Mouse (Mus musculus): ENCODE data around the gene Csl. TPM values are rescaled to one million over a fixed set of nuclear protein-coding genes. Genes with fewer than 3 reads are reported as not detected.

The Csl gene
- total and polyA plus RNA-seq, 3 experiments = 0.04 to 0.08 TPM; not detected in 1

DNA sequence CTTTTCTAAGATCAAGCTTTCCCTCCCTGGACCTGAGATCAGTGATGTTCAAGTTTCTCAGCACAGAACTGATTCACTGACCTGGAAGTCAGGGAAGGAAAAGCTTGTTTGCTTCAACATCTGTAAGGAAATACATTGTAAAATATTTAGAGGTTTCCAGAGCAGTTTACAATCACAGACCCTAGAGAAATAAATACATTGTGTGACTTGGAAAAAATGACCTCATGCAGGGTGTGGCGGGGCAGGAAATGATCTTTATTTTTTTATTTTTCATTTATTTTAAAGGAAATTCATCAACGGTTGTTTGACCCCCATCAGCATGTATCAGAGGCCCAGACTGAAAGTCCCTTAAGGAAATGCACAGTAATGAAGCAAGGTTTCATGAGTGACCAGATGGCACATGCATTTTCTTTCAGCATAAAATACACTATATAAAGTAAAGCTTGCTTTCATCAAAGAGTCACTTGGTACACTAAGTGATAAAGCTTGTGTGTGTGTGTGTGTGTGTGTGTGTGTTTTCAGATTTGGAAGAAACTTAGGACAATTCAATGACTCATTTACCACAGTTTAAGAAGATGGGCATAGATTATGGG is 10.7 kb downstream of the Csl start:
- Histone ChIP-seq H3K4me1 (ENCODE audit: control insufficient read depth in 1 of 2, insufficient read depth in 2 of 2, low read length in 2 of 2) (no peaks in the 10 kb centered on the region), H3K27ac (ENCODE audit: control insufficient read depth, low read depth, low read length) (no peak overlapping the region), H3K79me2 (ENCODE audit: control insufficient read depth, insufficient read depth, low read length, poor library complexity) (no peaks in the 10 kb centered on the region), H3K27me3 (ENCODE audit: control insufficient read depth in 1 of 2, insufficient read depth in 2 of 2, low read length in 2 of 2) (no peaks in the 10 kb centered on the region), H3K4me3 (ENCODE audit: control insufficient read depth in 1 of 2, insufficient read depth in 1 of 2, low read depth in 2 of 2, low read length in 2 of 2) (no peak overlapping the region), H3K9ac (ENCODE audit: control insufficient read depth, low read depth, low read length, poor library complexity, severe bottlenecking) (no peak overlapping the region), H3K9me3 (replicated peaks; ENCODE audit: insufficient read depth, low read length) (no peaks in the 10 kb centered on the region), H3K36me3 (ENCODE audit: control insufficient read depth in 1 of 2, insufficient read depth in 2 of 2, low read length in 2 of 2) (no peaks in the 10 kb centered on the region)
- DNase-seq (ENCODE audit: low read depth, low spot score) = no peak
- TF ChIP-seq MYB (IDR thresholded peaks at IDR 0.05; ENCODE audit: low read depth, low read length) (no peak), USF2 (IDR thresholded peaks at IDR 0.05; ENCODE audit: borderline replicate concordance in 1 of 2, insufficient read depth in 1 of 2, low read depth in 1 of 2, low read length in 2 of 2) (no peak), RAD21 (IDR thresholded peaks at IDR 0.05; ENCODE audit: low read depth, low read length) (no peak), ZNF384 (IDR thresholded peaks at IDR 0.05; ENCODE audit: low read depth, low read length) (no peak), CTCF (IDR thresholded peaks at IDR 0.05 in 2 of 3, conservative IDR thresholded peaks at IDR 0.05 in 1 of 3; ENCODE audit: control insufficient read depth in 1 of 3, insufficient read depth in 1 of 3, low read depth in 2 of 3, low read length in 3 of 3, poor library complexity in 1 of 3, severe bottlenecking in 1 of 3) (no peak), UBTF (IDR thresholded peaks at IDR 0.05; ENCODE audit: borderline replicate concordance, insufficient read depth, low read depth, low read length) (no peak), E2F4 (IDR thresholded peaks at IDR 0.05; ENCODE audit: borderline replicate concordance, low read depth, low read length) (no peak)

DNA sequence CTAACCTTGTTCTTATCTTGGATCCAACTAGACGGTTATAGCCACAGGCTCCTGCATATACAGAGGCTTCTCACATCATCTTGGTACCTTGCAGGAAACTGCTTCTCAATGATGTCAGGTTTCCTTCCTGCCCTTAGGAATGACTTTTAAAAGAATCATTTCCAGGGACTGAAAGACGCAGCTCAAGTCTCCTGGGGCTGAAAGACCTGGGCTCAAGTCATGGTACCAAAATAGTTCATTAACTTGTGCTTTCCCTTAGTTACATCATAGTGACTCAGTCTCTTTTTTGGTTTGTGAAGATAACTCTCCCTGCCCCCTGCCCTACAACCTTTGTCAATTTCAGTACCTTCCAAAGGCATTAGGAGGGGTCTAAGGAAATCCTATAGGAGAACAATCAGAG is 11.4 kb downstream of the Csl start:
- Histone ChIP-seq H3K4me1 (ENCODE audit: control insufficient read depth in 1 of 2, insufficient read depth in 2 of 2, low read length in 2 of 2) (no peaks in the 10 kb centered on the region), H3K9me3 (replicated peaks; ENCODE audit: insufficient read depth, low read length) (no peaks in the 10 kb centered on the region), H3K36me3 (ENCODE audit: control insufficient read depth in 1 of 2, insufficient read depth in 2 of 2, low read length in 2 of 2) (no peaks in the 10 kb centered on the region), H3K4me3 (ENCODE audit: control insufficient read depth in 1 of 2, insufficient read depth in 1 of 2, low read depth in 2 of 2, low read length in 2 of 2) (no peak overlapping the region), H3K27me3 (ENCODE audit: control insufficient read depth in 1 of 2, insufficient read depth in 2 of 2, low read length in 2 of 2) (no peaks in the 10 kb centered on the region), H3K27ac (ENCODE audit: control insufficient read depth, low read depth, low read length) (no peak overlapping the region), H3K9ac (ENCODE audit: control insufficient read depth, low read depth, low read length, poor library complexity, severe bottlenecking) (no peak overlapping the region), H3K79me2 (ENCODE audit: control insufficient read depth, insufficient read depth, low read length, poor library complexity) (no peaks in the 10 kb centered on the region)
- TF ChIP-seq SMC3 (IDR thresholded peaks at IDR 0.05; ENCODE audit: low read depth, low read length) = no peak
- TF ChIP-seq MAFK (IDR thresholded peaks at IDR 0.05; ENCODE audit: borderline replicate concordance, low read depth, low read length) = no peak
- DNase-seq (ENCODE audit: low read depth, low spot score) = no peak

DNA sequence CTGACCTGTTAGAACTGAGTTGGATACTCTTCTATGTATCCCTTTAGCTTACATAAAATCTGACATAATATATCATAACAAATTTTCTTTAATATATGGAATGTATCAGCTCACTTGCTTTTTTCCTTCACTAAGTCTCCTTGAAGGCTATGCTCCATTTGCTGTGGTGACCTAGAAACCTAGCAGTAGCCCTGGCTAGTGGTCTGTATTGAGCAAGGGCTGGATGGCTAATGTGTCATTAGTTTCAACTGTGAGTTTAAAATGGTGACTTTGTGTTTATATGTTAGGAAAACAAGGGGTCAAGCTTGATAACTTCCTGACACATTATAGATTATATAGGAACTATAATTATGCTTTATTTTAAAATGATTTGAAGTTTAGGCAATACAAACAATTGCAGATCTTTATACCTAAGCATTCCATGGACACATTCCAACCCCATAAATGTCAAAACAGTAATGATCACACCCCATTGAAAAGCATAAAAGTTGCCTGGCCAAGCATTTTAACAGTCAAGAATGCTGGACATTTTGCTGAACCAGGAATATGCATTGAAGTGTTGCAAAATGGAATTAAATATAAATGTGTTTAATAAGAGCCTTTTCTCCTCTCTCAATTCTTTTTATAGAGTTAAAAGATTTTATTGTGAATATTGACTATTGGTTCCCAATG is 17.7 kb downstream of the Csl start:
- no peak overlapping the region for H3K27ac ChIP-seq (ENCODE audit: control insufficient read depth, low read depth, low read length)
- H3K4me3 ChIP-seq (ENCODE audit: control insufficient read depth in 1 of 2, insufficient read depth in 1 of 2, low read depth in 2 of 2, low read length in 2 of 2) = no peak overlapping the region
- H3K9ac ChIP-seq (ENCODE audit: control insufficient read depth, low read depth, low read length, poor library complexity, severe bottlenecking) = no peak overlapping the region
- no peaks in the 10 kb centered on the region for H3K4me1 ChIP-seq (ENCODE audit: control insufficient read depth in 1 of 2, insufficient read depth in 2 of 2, low read length in 2 of 2)
- no peak for TF ChIP-seq TBP (IDR thresholded peaks at IDR 0.05; ENCODE audit: low read depth, low read length)
- TF ChIP-seq NELFE (IDR thresholded peaks at IDR 0.05; ENCODE audit: low read depth, low read length) = no peak
- TF ChIP-seq MXI1 (IDR thresholded peaks at IDR 0.05; ENCODE audit: low read depth, low read length) = no peak
- no peak for TF ChIP-seq RAD21 (IDR thresholded peaks at IDR 0.05; ENCODE audit: low read depth, low read length)
- TF ChIP-seq NRF1 (IDR thresholded peaks at IDR 0.05; ENCODE audit: insufficient read depth, low read depth, low read length, poor library complexity, severe bottlenecking) = no peak
- no peak for TF ChIP-seq JUND (IDR thresholded peaks at IDR 0.05; ENCODE audit: low read depth, low read length)
- no peak for TF ChIP-seq MAX (IDR thresholded peaks at IDR 0.05; ENCODE audit: low read length)
- TF ChIP-seq BHLHE40 (IDR thresholded peaks at IDR 0.05; ENCODE audit: borderline replicate concordance, low read depth, low read length) = no peak
- no peak for TF ChIP-seq ZC3H11A (IDR thresholded peaks at IDR 0.05; ENCODE audit: low read depth, low read length)
- no peak for TF ChIP-seq USF2 (IDR thresholded peaks at IDR 0.05; ENCODE audit: borderline replicate concordance in 1 of 2, insufficient read depth in 1 of 2, low read depth in 1 of 2, low read length in 2 of 2)
- no peak for TF ChIP-seq SMC3 (IDR thresholded peaks at IDR 0.05; ENCODE audit: low read depth, low read length)
- no peak for TF ChIP-seq MAZ (IDR thresholded peaks at IDR 0.05; ENCODE audit: low read depth, low read length)
- no peak for TF ChIP-seq HCFC1 (IDR thresholded peaks at IDR 0.05; ENCODE audit: low read depth, low read length)
- no peak for TF ChIP-seq GABPA (IDR thresholded peaks at IDR 0.05; ENCODE audit: low read depth, low read length)
- no peak for TF ChIP-seq E2F4 (IDR thresholded peaks at IDR 0.05; ENCODE audit: borderline replicate concordance, low read depth, low read length)
- TF ChIP-seq ZMIZ1 (IDR thresholded peaks at IDR 0.05; ENCODE audit: low read depth, low read length) = no peak
- TF ChIP-seq KAT2A (conservative IDR thresholded peaks at IDR 0.05; ENCODE audit: low read depth, low read length) = no peak
- TF ChIP-seq MYB (IDR thresholded peaks at IDR 0.05; ENCODE audit: low read depth, low read length) = no peak
- no peaks in the 10 kb centered on the region for H3K79me2 ChIP-seq (ENCODE audit: control insufficient read depth, insufficient read depth, low read length, poor library complexity)
- no peaks in the 10 kb centered on the region for H3K36me3 ChIP-seq (ENCODE audit: control insufficient read depth in 1 of 2, insufficient read depth in 2 of 2, low read length in 2 of 2)
- H3K27me3 ChIP-seq (ENCODE audit: control insufficient read depth in 1 of 2, insufficient read depth in 2 of 2, low read length in 2 of 2) = no peaks in the 10 kb centered on the region
- no peaks in the 10 kb centered on the region for H3K9me3 ChIP-seq (replicated peaks; ENCODE audit: insufficient read depth, low read length)
- DNase-seq (ENCODE audit: low read depth, low spot score) = no peak
